Mouse (Mus musculus) MEL (cell line): ENCODE data around the gene Edem1. TPM values are rescaled to one million over a fixed set of nuclear protein-coding genes. Genes with fewer than 3 reads are reported as not detected.

Experiments used
- DNase-seq: peaks from one replicate; pipeline ENCODE4 v3.0.0; 2011; ENCODE audit warnings: low read depth, low spot score
- H3K27ac ChIP-seq: 2 replicates; pipeline ENCODE4 v1.5.1; 2012; ENCODE audit warnings: low read depth, mild to moderate bottlenecking, control low read depth, low read length, moderate library complexity; ENCODE audit not compliant: control insufficient read depth
- H3K27me3 ChIP-seq, 2 experiments: fragments of 150-350 bp in 1 of 2; sonication (generic) in 1 of 2; 2 replicates each; pipeline ENCODE4 v1.6.1; 2012; ENCODE audit warnings: low read length in 2 of 2, mild to moderate bottlenecking in 2 of 2, improper control_type of control experiment in 1 of 2, moderate library complexity in 1 of 2; ENCODE audit not compliant: insufficient read depth in 2 of 2, control insufficient read depth in 1 of 2
- H3K36me3 ChIP-seq, 2 experiments: 2 replicates each; pipeline ENCODE4 v1.6.1; 2012 to 2014; ENCODE audit warnings: low read length in 2 of 2, improper control_type of control experiment in 1 of 2, inconsistent platforms in 1 of 2, mild to moderate bottlenecking in 1 of 2; ENCODE audit not compliant: insufficient read depth in 2 of 2, control insufficient read depth in 1 of 2
- H3K4me1 ChIP-seq, 2 experiments: fragments of 150-350 bp in 1 of 2; sonication (generic) in 1 of 2; 2 replicates each; pipeline ENCODE4 v1.6.1; 2012; ENCODE audit warnings: low read length in 2 of 2, improper control_type of control experiment in 1 of 2, mild to moderate bottlenecking in 1 of 2; ENCODE audit not compliant: insufficient read depth in 2 of 2, control insufficient read depth in 1 of 2
- H3K4me3 ChIP-seq, 2 experiments: fragments of 150-350 bp in 1 of 2; sonication (generic) in 1 of 2; 2 replicates each; pipeline ENCODE4 v1.5.1; 2012; ENCODE audit warnings: low read depth in 2 of 2, low read length in 2 of 2, mild to moderate bottlenecking in 2 of 2, moderate library complexity in 2 of 2, control low read depth in 1 of 2, improper control_type of control experiment in 1 of 2; ENCODE audit not compliant: control insufficient read depth in 1 of 2, insufficient read depth in 1 of 2
- H3K79me2 ChIP-seq: 2 replicates; pipeline ENCODE4 v1.6.1; 2012; ENCODE audit warnings: mild to moderate bottlenecking, low read length, moderate library complexity; ENCODE audit not compliant: control insufficient read depth, poor library complexity, insufficient read depth
- H3K9ac ChIP-seq: 2 replicates; pipeline ENCODE4 v1.6.1; 2012; ENCODE audit warnings: low read depth, mild to moderate bottlenecking, control low read depth, low read length, moderate library complexity; ENCODE audit not compliant: control insufficient read depth, poor library complexity, severe bottlenecking
- H3K9me3 ChIP-seq: fragments of 150-350 bp; sonication (generic); replicated peaks from 2 replicates; pipeline ENCODE4 v1.6.1; 2012; ENCODE audit warnings: mild to moderate bottlenecking, low read length, improper control_type of control experiment, moderate library complexity; ENCODE audit not compliant: insufficient read depth
- CHD2 ChIP-seq: IDR thresholded peaks from 2 replicates; pipeline ENCODE4 v1.6.1; 2011; ENCODE audit warnings: low read length, improper control_type of control experiment
- CTCF ChIP-seq, 3 experiments: IDR thresholded peaks in 2 of 3; conservative IDR thresholded peaks in 1 of 3; 2 replicates each; pipeline ENCODE4 v1.5.1; 2011 to 2012; ENCODE audit warnings: low read length in 3 of 3, low read depth in 2 of 3, mild to moderate bottlenecking in 2 of 3, improper control_type of control experiment in 1 of 3, inconsistent platforms in 1 of 3, mixed read lengths in 1 of 3, moderate library complexity in 1 of 3; ENCODE audit not compliant: control insufficient read depth in 1 of 3, insufficient read depth in 1 of 3, poor library complexity in 1 of 3, severe bottlenecking in 1 of 3
- EP300 ChIP-seq, 2 experiments: IDR thresholded peaks; 2 replicates each; pipeline ENCODE4 v1.6.1; 2011; ENCODE audit warnings: improper control_type of control experiment in 2 of 2, low read length in 2 of 2, low read depth in 1 of 2, mild to moderate bottlenecking in 1 of 2
- JUND ChIP-seq: IDR thresholded peaks from 2 replicates; pipeline ENCODE4 v1.6.1; 2011; ENCODE audit warnings: low read depth, mild to moderate bottlenecking, improper control_type of control experiment, low read length
- MAZ ChIP-seq: IDR thresholded peaks from 2 replicates; pipeline ENCODE4 v1.6.1; 2012; ENCODE audit warnings: low read depth, mild to moderate bottlenecking, inconsistent platforms, low read length, improper control_type of control experiment
- MEF2A ChIP-seq: IDR thresholded peaks from 2 replicates; pipeline ENCODE4 v1.6.1; 2014; ENCODE audit warnings: low read depth, mild to moderate bottlenecking, inconsistent platforms, low read length, improper control_type of control experiment; ENCODE audit not compliant: poor library complexity, insufficient replicate concordance, severe bottlenecking; ENCODE audit errors: extremely low read depth
- MXI1 ChIP-seq: IDR thresholded peaks from 2 replicates; pipeline ENCODE4 v1.6.1; 2011; ENCODE audit warnings: mild to moderate bottlenecking, low read depth, low read length, improper control_type of control experiment
- NELFE ChIP-seq: IDR thresholded peaks from 2 replicates; pipeline ENCODE4 v1.6.1; 2011; ENCODE audit warnings: low read depth, low read length, improper control_type of control experiment
- POLR2A ChIP-seq, 2 experiments: IDR thresholded peaks; 2 replicates each; pipeline ENCODE4 v1.6.1; 2011 to 2012; ENCODE audit warnings: low read length in 2 of 2, mild to moderate bottlenecking in 2 of 2, control low read depth in 1 of 2, improper control_type of control experiment in 1 of 2, low read depth in 1 of 2, moderate library complexity in 1 of 2; ENCODE audit not compliant: control insufficient read depth in 1 of 2, insufficient read depth in 1 of 2, poor library complexity in 1 of 2
- POLR2AphosphoS2 ChIP-seq: IDR thresholded peaks from 2 replicates; pipeline ENCODE4 v1.6.1; 2011; ENCODE audit warnings: low read length, improper control_type of control experiment
- SIN3A ChIP-seq: IDR thresholded peaks from 2 replicates; pipeline ENCODE4 v1.6.1; 2012; ENCODE audit warnings: low read length, improper control_type of control experiment, inconsistent platforms
- SMC3 ChIP-seq: IDR thresholded peaks from 2 replicates; pipeline ENCODE4 v1.6.1; 2011; ENCODE audit warnings: low read depth, low read length, improper control_type of control experiment
- TAL1 ChIP-seq: IDR thresholded peaks from 2 replicates; pipeline ENCODE4 v1.6.1; 2012; ENCODE audit warnings: mild to moderate bottlenecking, inconsistent platforms, low read length, moderate library complexity, mixed read lengths
- UBTF ChIP-seq: IDR thresholded peaks from 2 replicates; pipeline ENCODE4 v1.6.1; 2012; ENCODE audit warnings: low read depth, mild to moderate bottlenecking, inconsistent platforms, low read length, improper control_type of control experiment, moderate library complexity, borderline replicate concordance; ENCODE audit not compliant: insufficient read depth
- USF1 ChIP-seq: IDR thresholded peaks from 2 replicates; pipeline ENCODE4 v1.6.1; 2014; ENCODE audit warnings: low read depth, mild to moderate bottlenecking, inconsistent platforms, low read length, improper control_type of control experiment, moderate library complexity
- polyA plus RNA-seq, 2 experiments: library from polyadenylated mRNA; stranded (reverse) in 1 of 2; unstranded in 1 of 2; fragments of >175 nt in 1 of 2; fragments of >200 nt in 1 of 2; gene quantifications; 2 replicates each; pipeline versions ENCODE4 v1.2.1 to v1.2.4; 2012; ENCODE audit warnings: low replicate concordance in 2 of 2, low read depth in 1 of 2; ENCODE audit not compliant: insufficient read length in 2 of 2, insufficient read depth in 1 of 2, missing spikeins in 1 of 2
- total RNA-seq: library from RNA; depleted of rRNA; stranded (reverse); fragments of 300-350 nt; gene quantifications from 2 replicates; pipeline ENCODE4 v1.2.3, GENCODE M21; 2012

Edem1 gene
- total and polyA plus RNA-seq, 3 experiments: 10.8 to 17.9 TPM; not detected in 1

GRCm38 (mm10) chr6:108844771-108845170 is 16.3 kb downstream of the Edem1 start (continued):
- no peak for TF ChIP-seq TAL1

GRCm38 (mm10) chr6:108852088-108852670 is 23.7 kb downstream of the Edem1 start:
- no peak for DNase-seq
- no peak overlapping the region for H3K9ac ChIP-seq
- H3K27me3 ChIP-seq: no peaks in the 10 kb centered on the region
- no peaks in the 10 kb centered on the region for H3K79me2 ChIP-seq
- H3K27ac ChIP-seq: no peak overlapping the region
- no peaks in the 10 kb centered on the region for H3K4me1 ChIP-seq
- H3K4me3 ChIP-seq: no peak overlapping the region
- H3K36me3 ChIP-seq: peaks cover 0 to 9% of the 10 kb centered on the region in 2 experiments; a peak in 2 of 4 replicates
- no peaks in the 10 kb centered on the region for H3K9me3 ChIP-seq
- no peak for TF ChIP-seq SIN3A
- TF ChIP-seq SMC3: no peak

- Histone ChIP-seq H3K9ac (no peak overlapping the region), H3K79me2 (no peaks in the 10 kb centered on the region)
- TF ChIP-seq USF1: no peak
- no peak for TF ChIP-seq MXI1
- TF ChIP-seq MAZ: no peak
- TF ChIP-seq POLR2A (IDR thresholded peaks at IDR 0.05; ENCODE audit: control insufficient read depth in 1 of 2, insufficient read depth in 1 of 2, low read depth in 1 of 2, low read length in 2 of 2, poor library complexity in 1 of 2): no peak
- no peak for TF ChIP-seq CTCF (IDR thresholded peaks at IDR 0.05 in 2 of 3, conservative IDR thresholded peaks at IDR 0.05 in 1 of 3; ENCODE audit: control insufficient read depth in 1 of 3, insufficient read depth in 1 of 3, low read depth in 2 of 3, low read length in 3 of 3, poor library complexity in 1 of 3, severe bottlenecking in 1 of 3)
- no peak for TF ChIP-seq TAL1
- TF ChIP-seq EP300 (IDR thresholded peaks at IDR 0.05; ENCODE audit: low read depth in 1 of 2, low read length in 2 of 2): no peak
- no peak for TF ChIP-seq UBTF
- TF ChIP-seq POLR2AphosphoS2: no peak
- TF ChIP-seq NELFE: no peak
- no peak for TF ChIP-seq CHD2
- no peak for TF ChIP-seq MEF2A
- no peak for TF ChIP-seq JUND
- no peak for TF ChIP-seq SMC3
- TF ChIP-seq, all 39 proteins: peak for 0
- Histone ChIP-seq H3K27me3 (no peaks in the 10 kb centered on the region), H3K4me1 (no peaks in the 10 kb centered on the region), H3K9me3 (no peaks in the 10 kb centered on the region), H3K4me3 (no peak overlapping the region), H3K27ac (no peak overlapping the region), H3K36me3 (peaks cover 0 to 9% of the 10 kb centered on the region in 2 experiments; a peak in 2 of 4 replicates)
- DNase-seq: no peak
Measured at GRCm38 (mm10) chr6:108852986-108853385, 24.5 kb downstream of the Edem1 start.
